ENCODE assay signal across 22 mouse cellular contexts in the genomic region with DNA sequence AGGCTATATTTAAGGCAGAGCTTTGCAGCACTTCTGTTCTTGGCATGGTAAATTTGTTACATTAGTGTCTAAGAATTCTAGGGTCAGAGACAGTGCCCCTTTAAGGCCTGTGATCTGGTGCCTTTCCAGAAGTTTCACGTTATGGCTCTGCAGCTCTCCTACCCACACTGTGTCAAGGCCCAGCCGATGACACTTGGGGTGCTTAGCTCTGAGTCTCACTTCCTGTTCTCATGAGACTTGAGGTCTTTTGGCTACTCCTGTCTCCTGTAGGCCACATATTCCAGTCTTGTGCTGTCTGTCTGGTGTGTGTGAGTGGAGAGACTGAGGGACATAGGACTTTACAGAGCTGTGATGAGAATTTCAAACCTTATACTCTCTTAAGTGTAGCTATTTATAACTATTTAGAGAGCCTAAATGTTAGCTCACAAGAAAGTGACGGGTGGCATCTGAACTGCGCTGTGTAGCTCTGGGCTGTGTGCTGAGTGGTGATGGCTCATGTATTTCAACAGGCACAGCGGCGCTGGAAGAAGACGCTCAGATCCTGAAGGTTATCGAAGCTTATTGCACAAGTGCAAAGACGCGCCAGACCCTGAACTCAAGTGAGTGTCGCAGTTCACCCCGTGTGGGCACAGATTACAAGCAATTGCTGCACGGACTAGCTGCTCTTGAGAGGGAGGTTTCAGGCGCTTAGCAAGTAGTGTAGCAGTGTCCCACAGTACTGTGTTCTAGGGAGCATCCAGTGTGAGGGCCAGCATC. TPM values are rescaled to one million over a fixed set of nuclear protein-coding genes. Genes with fewer than 3 reads are reported as not detected.
DNase-seq lines count a peak whose midpoint lies in the region; ATAC-seq and TF ChIP-seq lines count a peak whose summit lies in the region.
"Had no signal": no experiment of that assay in that cellular context is flagged by ENCODE, and none has a peak within 500 bp of the region (broad histone marks: within the 10 kb centered on the region; RNA-seq: fewer than 3 reads in every experiment).

No protein-coding gene starts in this region.

- peak; percentile 64 for DNase-seq in A20 (ENCODE audit: low read depth, low spot score)
- peak; percentile 63 for DNase-seq in adrenal gland, postnatal 10 days
- DNase-seq in heart, adult 8-10 months (ENCODE audit: low spot score), result peak; percentile 10
- no peak for DNase-seq in cerebellum, adult 9-11 months
- no peak for DNase-seq in lung, adult 2 months
- DNase-seq in layer of hippocampus, adult 2 months (ENCODE audit: low spot score in 2 of 2), result no peak
- DNase-seq: cerebellum, adult 18-20 months; gastrocnemius, postnatal 36 days; kidney, adult 9 months; left cerebral cortex, postnatal 4 days had no signal

- H3K9ac ChIP-seq in heart, embryonic 16.5 days (ENCODE audit: low read length), result no peak overlapping the region
- H3K9ac ChIP-seq: embryonic facial prominence, embryonic 12.5 days; hindbrain, embryonic 12.5 days; lung, embryonic 15.5 days; midbrain, embryonic 15.5 days had no signal

- no peak for TF ChIP-seq CTCF in lung, adult 2 months (IDR thresholded peaks at IDR 0.05; ENCODE audit: insufficient read depth, low read length)
- TF ChIP-seq CTCF in layer of hippocampus, adult 2 months (conservative IDR thresholded peaks at IDR 0.05), result no peak

- no peaks in the 10 kb centered on the region for H3K9me3 ChIP-seq in heart, embryonic 16.5 days (replicated peaks; ENCODE audit: control insufficient read depth, low read length)
- H3K9me3 ChIP-seq: embryonic facial prominence, embryonic 12.5 days; hindbrain, embryonic 12.5 days; lung, embryonic 15.5 days; midbrain, embryonic 15.5 days had no signal

- peaks cover 38% of the 10 kb centered on the region for H3K4me1 ChIP-seq in heart, embryonic 16.5 days (ENCODE audit: control insufficient read depth, insufficient read depth, low read length)
- H3K4me1 ChIP-seq in lung, adult 2 months (ENCODE audit: control insufficient read depth, insufficient read depth, low read length), result no peaks in the 10 kb centered on the region
- H3K4me1 ChIP-seq: embryonic facial prominence, embryonic 12.5 days; hindbrain, embryonic 12.5 days; lung, embryonic 15.5 days; midbrain, embryonic 15.5 days had no signal

- 44% methylated on average over 14 of the region's 14 CpGs for WGBS in heart, embryonic 16.5 days
- 74% methylated on average over 14 of the region's 14 CpGs for WGBS in lung, adult 2 months

- H3K27ac ChIP-seq in heart, embryonic 16.5 days (ENCODE audit: low read length), result peak overlapping the region; percentile 87
- no peak overlapping the region; the same call in 1 of the 2 replicates for H3K27ac ChIP-seq in layer of hippocampus, adult 2 months
- H3K27ac ChIP-seq: embryonic facial prominence, embryonic 12.5 days; hindbrain, embryonic 12.5 days; lung, embryonic 15.5 days; midbrain, embryonic 15.5 days had no signal

- no peaks in the 10 kb centered on the region for H3K27me3 ChIP-seq in heart, embryonic 16.5 days (ENCODE audit: control insufficient read depth, insufficient read depth, low read length)
- H3K27me3 ChIP-seq: embryonic facial prominence, embryonic 12.5 days; hindbrain, embryonic 12.5 days; lung, embryonic 15.5 days; midbrain, embryonic 15.5 days; Patski had no signal

- TF ChIP-seq POLR2A in lung, adult 2 months (IDR thresholded peaks at IDR 0.05; ENCODE audit: borderline replicate concordance, extremely low read depth, low read depth, low read length), result no peak

- no peak overlapping the region for H3K4me2 ChIP-seq in heart, embryonic 16.5 days (ENCODE audit: low read depth, low read length)
- H3K4me2 ChIP-seq: embryonic facial prominence, embryonic 12.5 days; hindbrain, embryonic 12.5 days; lung, embryonic 15.5 days; midbrain, embryonic 15.5 days had no signal

- peaks cover 54% of the 10 kb centered on the region for H3K36me3 ChIP-seq in heart, embryonic 16.5 days (ENCODE audit: control insufficient read depth, insufficient read depth)

- H3K4me3 ChIP-seq in heart, embryonic 16.5 days (ENCODE audit: low read length), result no peak overlapping the region
- no peak overlapping the region for H3K4me3 ChIP-seq in lung, adult 2 months (replicated peaks; ENCODE audit: extremely low read depth, low read depth, low read length)
- no peak overlapping the region for H3K4me3 ChIP-seq in layer of hippocampus, adult 2 months
- H3K4me3 ChIP-seq: embryonic facial prominence, embryonic 12.5 days; hindbrain, embryonic 12.5 days; lung, embryonic 15.5 days; midbrain, embryonic 15.5 days had no signal

- peak; percentile 79 for ATAC-seq in heart, embryonic 16.5 days (replicated peaks; ENCODE audit: extremely low read depth, insufficient read depth, low FRiP score)
- ATAC-seq: activated CD4-positive, CD25-positive, alpha-beta regulatory T cell, adult 4 months; midbrain, embryonic 15.5 days had no signal

RNA-seq across cellular contexts. Expression of a gene that starts 18.6 kb away (rescaled TPM):
- total RNA-seq in adrenal gland, postnatal 10 days (2021), result not detected
- not detected for total RNA-seq in heart, adult 8-10 months (2022)
- not detected in 2 replicates for polyA plus RNA-seq in heart, embryonic 16.5 days (2015; fragmentation: Nextera tagmentation; extraction: Ambion mirVana)
- not detected in 2 replicates for polyA plus RNA-seq in lung, adult 2 months (2012; rRNA removed)
- 1 to 10 TPM in 1 of 2 experiments, not detected in 1; 1.2 TPM for total RNA-seq in layer of hippocampus, adult 2 months (2021)
- total RNA-seq: gastrocnemius, postnatal 36 days; left cerebral cortex, adult 18-20 months; left cerebral cortex, postnatal 4 days; liver, adult 2 months had no signal
- polyA plus RNA-seq: activated CD4-positive, CD25-positive, alpha-beta regulatory T cell, adult 4 months; cortical plate, adult 2 months; intestine, embryonic 14.5 days; large intestine, adult 2 months; liver, adult 2 months; lung, embryonic 15.5 days; Patski had no signal

Comparison
In these comparisons a context has a peak if more than half of its experiments do, and no peak if none do; other contexts are left out.
1. DNase-seq: peak in A20 (single experiment), adrenal gland, postnatal 10 days (single experiment) and heart, adult 8-10 months (single experiment); none in cerebellum, adult 9-11 months (single experiment), lung, adult 2 months (single experiment) and layer of hippocampus, adult 2 months (0 of 2).